Mouse (Mus musculus) layer of hippocampus, adult 11-12 months (tissue): ENCODE measurements at regions not wholly inside any gene's neighbourhood (a gene's known extent, or its start where the extent isn't known, plus 50 kb on each side); places are given as distances from the start of the nearest gene placed in this dataset.
"Not testable (repeated sequence)": the region's sequence is repeated elsewhere in the genome, so short reads cannot be mapped to it uniquely, and the experiment has no call there.

ENCODE experiments used
- DNase-seq: peaks from one replicate; pipeline ENCODE4 v3.0.0; 2022; ENCODE audit warnings: low spot score

GRCm38 (mm10) chr7:58310096-58310495 is 345.9 kb upstream of the Atp10a start:
- DNase-seq, result peak; percentile 8

GRCm38 (mm10) chr7:58322381-58322780 is 333.6 kb upstream of the Atp10a start:
- peak; percentile 26 for DNase-seq

GRCm38 (mm10) chr7:58367384-58367783 is 288.6 kb upstream of the Atp10a start:
- DNase-seq, result no peak

GRCm38 (mm10) chr7:58383401-58383800 is 272.6 kb upstream of the Atp10a start:
- peak; percentile 56 for DNase-seq

GRCm38 (mm10) chr7:58388326-58388725 is 267.6 kb upstream of the Atp10a start:
- DNase-seq, result no peak

- no peak for DNase-seq
These were observed 263.4 kb upstream of the Atp10a start for GRCm38 (mm10) chr7:58392391-58393115.

- DNase-seq, result no peak
These were observed 258.0 kb upstream of the Atp10a start for GRCm38 (mm10) chr7:58397992-58398391.

GRCm38 (mm10) chr7:58398558-58399144 is 257.3 kb upstream of the Atp10a start:
- DNase-seq, result no peak

GRCm38 (mm10) chr7:58399145-58399604 is 256.8 kb upstream of the Atp10a start:
- peak; percentile 95 for DNase-seq

- peak; percentile 6 for DNase-seq
These were observed 256.3 kb upstream of the Atp10a start for GRCm38 (mm10) chr7:58399651-58400050.

GRCm38 (mm10) chr7:58400594-58400993 is 255.4 kb upstream of the Atp10a start:
- DNase-seq, result no peak

GRCm38 (mm10) chr7:58436888-58437625 is 218.9 kb upstream of the Atp10a start:
- no peak for DNase-seq

GRCm38 (mm10) chr7:58442535-58443184 is 213.3 kb upstream of the Atp10a start:
- DNase-seq, result no peak

- no peak for DNase-seq
These were observed 212.7 kb upstream of the Atp10a start for GRCm38 (mm10) chr7:58443297-58443696.

GRCm38 (mm10) chr7:58445781-58446180 is 210.2 kb upstream of the Atp10a start:
- no peak for DNase-seq

GRCm38 (mm10) chr7:58446261-58446660 is 209.7 kb upstream of the Atp10a start:
- DNase-seq, result no peak

GRCm38 (mm10) chr7:58448727-58449126 is 207.2 kb upstream of the Atp10a start:
- no peak for DNase-seq

GRCm38 (mm10) chr7:58451981-58452380 is 204.0 kb upstream of the Atp10a start:
- DNase-seq, result no peak

GRCm38 (mm10) chr7:58458146-58458545 is 197.8 kb upstream of the Atp10a start:
- DNase-seq, result not testable (repeated sequence)

- peak; percentile 31 for DNase-seq
These were observed 195.0 kb upstream of the Atp10a start for GRCm38 (mm10) chr7:58460939-58461338.

GRCm38 (mm10) chr7:58473150-58473549 is 182.8 kb upstream of the Atp10a start:
- DNase-seq, result peak; percentile 8

GRCm38 (mm10) chr7:58475139-58475538 is 180.8 kb upstream of the Atp10a start:
- no peak for DNase-seq
